Comparison of ENCODE assay signal across 8 mouse cellular contexts in genomic region chr7:45090251-45090977, GRCm38 (mm10). TPM values are rescaled to one million over a fixed set of nuclear protein-coding genes. Genes with fewer than 3 reads are reported as not detected.
DNase-seq lines count a peak whose midpoint lies in the region; ATAC-seq and TF ChIP-seq lines count a peak whose summit lies in the region.

No protein-coding gene starts in this region.

- H3K79me2 ChIP-seq in CH12.LX (replicated peaks; ENCODE audit: control insufficient read depth, extremely low read depth, insufficient read depth, poor library complexity, severe bottlenecking): no peaks in the 10 kb centered on the region

- 80% methylated on average over 13 of the region's 13 CpGs for WGBS in hindbrain, embryonic 13.5 days
- WGBS in hindbrain, embryonic 16.5 days: 84% methylated on average over 13 of the region's 13 CpGs
- 80% methylated on average over 13 of the region's 13 CpGs for WGBS in embryonic facial prominence, embryonic 11.5 days
- WGBS in liver, embryonic 13.5 days (ENCODE audit: insufficient replicate concordance): 54% methylated on average over 13 of the region's 13 CpGs

- no peak overlapping the region; the same call in 1 of the 2 replicates for H3K4me3 ChIP-seq in hindbrain, embryonic 13.5 days
- no peak overlapping the region for H3K4me3 ChIP-seq in hindbrain, embryonic 16.5 days (ENCODE audit: low read length)
- no peak overlapping the region for H3K4me3 ChIP-seq in CH12.LX (replicated peaks in 1 of 3; ENCODE audit: low read depth in 2 of 3, low read length in 2 of 3, poor library complexity in 1 of 3)
- peak overlapping the region; percentile 56; the same call in 1 of the 2 replicates for H3K4me3 ChIP-seq in embryonic facial prominence, embryonic 11.5 days (ENCODE audit: low read depth, low read length)
- H3K4me3 ChIP-seq in liver, embryonic 13.5 days (replicated peaks): peak overlapping the region; percentile 58

- peaks cover 17% of the 10 kb centered on the region for H3K36me3 ChIP-seq in hindbrain, embryonic 13.5 days
- H3K36me3 ChIP-seq in hindbrain, embryonic 16.5 days (ENCODE audit: control insufficient read depth, insufficient read depth, low read length): no peaks in the 10 kb centered on the region
- H3K36me3 ChIP-seq in CH12.LX (replicated peaks in 1 of 2; ENCODE audit: control insufficient read depth in 1 of 2, insufficient read depth in 1 of 2, low read length in 1 of 2): no peaks in the 10 kb centered on the region
- H3K36me3 ChIP-seq in embryonic facial prominence, embryonic 11.5 days (replicated peaks; ENCODE audit: control insufficient read depth, insufficient read depth, low read depth, low read length): peaks cover 12% of the 10 kb centered on the region
- H3K36me3 ChIP-seq in liver, embryonic 13.5 days: 0 out of 2 replicates have a peak, but pooled peaks cover 12% of the 10 kb centered on the region

- dilution Hi-C loops in CH12.LX (cut with MboI; ENCODE audit: extremely low pct_ligation_motif_present, extremely low pct_unique_long_range_greater_than_20kb, low sequenced_read_pairs): no loop called here

- peaks cover 19% of the 10 kb centered on the region; the same call in 1 of the 2 replicates for H3K4me1 ChIP-seq in hindbrain, embryonic 13.5 days (replicated peaks)
- H3K4me1 ChIP-seq in hindbrain, embryonic 16.5 days (ENCODE audit: control insufficient read depth, insufficient read depth, low read depth, low read length): peaks cover 5% of the 10 kb centered on the region
- H3K4me1 ChIP-seq in CH12.LX (ENCODE audit: control insufficient read depth in 1 of 2, insufficient read depth in 2 of 2): peaks cover 3 to 16% of the 10 kb centered on the region in 2 experiments
- H3K4me1 ChIP-seq in embryonic facial prominence, embryonic 11.5 days (ENCODE audit: control insufficient read depth, insufficient read depth, low read length): no peaks in the 10 kb centered on the region
- H3K4me1 ChIP-seq in liver, embryonic 13.5 days (replicated peaks): peaks cover 54% of the 10 kb centered on the region

- TF ChIP-seq RAD21 in CH12.LX (IDR thresholded peaks at IDR 0.05; ENCODE audit: low read depth, low read length): no peak

- H3K9ac ChIP-seq in hindbrain, embryonic 13.5 days: no peak overlapping the region
- H3K9ac ChIP-seq in hindbrain, embryonic 16.5 days (ENCODE audit: low read depth, low read length): no peak overlapping the region
- no peak overlapping the region for H3K9ac ChIP-seq in CH12.LX (ENCODE audit: insufficient read depth, low read depth)
- H3K9ac ChIP-seq in embryonic facial prominence, embryonic 11.5 days (replicated peaks; ENCODE audit: low read length): no peak overlapping the region
- H3K9ac ChIP-seq in liver, embryonic 13.5 days: peak overlapping the region; percentile 59

- peak; percentile 41 for DNase-seq in CH12.LX (ENCODE audit: extremely low read depth)
- DNase-seq in embryonic facial prominence, embryonic 11.5 days (ENCODE audit: low spot score): no peak
- peak; percentile 60 for DNase-seq in liver, embryonic 13.5 days
- DNase-seq in Muller cell, postnatal 12 days (ENCODE audit: inconsistent ontology term): no peak
- DNase-seq in cerebellum, adult 11-12 months: no peak
- no peak for DNase-seq in cerebellum, postnatal 25 days

- ATAC-seq in hindbrain, embryonic 13.5 days (ENCODE audit: low FRiP score): no peak
- no peak for ATAC-seq in hindbrain, embryonic 16.5 days
- no peak for ATAC-seq in embryonic facial prominence, embryonic 11.5 days (replicated peaks; ENCODE audit: insufficient number of reproducible peaks, low FRiP score, low TSS enrichment, low read depth)
- ATAC-seq in liver, embryonic 13.5 days (ENCODE audit: low read depth): peak; percentile 27; the same call in 1 of the 2 replicates

- no peak for TF ChIP-seq POLR2A in CH12.LX (IDR thresholded peaks at IDR 0.05; ENCODE audit: low read depth, low read length)

- peak overlapping the region; percentile 56; the same call in 1 of the 2 replicates for H3K4me2 ChIP-seq in hindbrain, embryonic 13.5 days
- no peak overlapping the region for H3K4me2 ChIP-seq in hindbrain, embryonic 16.5 days (ENCODE audit: low read length)
- H3K4me2 ChIP-seq in CH12.LX (ENCODE audit: insufficient read depth, low read depth, poor library complexity, severe bottlenecking): no peak overlapping the region
- H3K4me2 ChIP-seq in embryonic facial prominence, embryonic 11.5 days (ENCODE audit: low read depth, low read length): peak overlapping the region; percentile 58
- peak overlapping the region; percentile 77 for H3K4me2 ChIP-seq in liver, embryonic 13.5 days

- H3K27me3 ChIP-seq in hindbrain, embryonic 13.5 days: peaks cover 4% of the 10 kb centered on the region; the same call in 1 of the 2 replicates
- H3K27me3 ChIP-seq in hindbrain, embryonic 16.5 days (replicated peaks; ENCODE audit: control insufficient read depth, insufficient read depth, low read length): no peaks in the 10 kb centered on the region
- no peaks in the 10 kb centered on the region for H3K27me3 ChIP-seq in CH12.LX (replicated peaks)
- no peaks in the 10 kb centered on the region for H3K27me3 ChIP-seq in embryonic facial prominence, embryonic 11.5 days (ENCODE audit: control insufficient read depth, insufficient read depth, low read length)
- no peaks in the 10 kb centered on the region for H3K27me3 ChIP-seq in liver, embryonic 13.5 days

- H3K9me3 ChIP-seq in hindbrain, embryonic 13.5 days: no peaks in the 10 kb centered on the region
- H3K9me3 ChIP-seq in hindbrain, embryonic 16.5 days (ENCODE audit: control insufficient read depth, low read length): no peaks in the 10 kb centered on the region
- H3K9me3 ChIP-seq in CH12.LX (replicated peaks; ENCODE audit: low read length): peaks cover 4% of the 10 kb centered on the region
- no peaks in the 10 kb centered on the region for H3K9me3 ChIP-seq in embryonic facial prominence, embryonic 11.5 days (replicated peaks; ENCODE audit: control insufficient read depth, low read length)
- no peaks in the 10 kb centered on the region for H3K9me3 ChIP-seq in liver, embryonic 13.5 days (replicated peaks)

- no peak overlapping the region for H3K27ac ChIP-seq in hindbrain, embryonic 13.5 days
- no peak overlapping the region for H3K27ac ChIP-seq in hindbrain, embryonic 16.5 days (ENCODE audit: low read depth, low read length)
- no peak overlapping the region for H3K27ac ChIP-seq in CH12.LX (ENCODE audit: insufficient read depth, low read depth)
- no peak overlapping the region for H3K27ac ChIP-seq in embryonic facial prominence, embryonic 11.5 days (replicated peaks; ENCODE audit: low read depth, low read length)
- H3K27ac ChIP-seq in liver, embryonic 13.5 days: peak overlapping the region; percentile 60; the same call in 1 of the 2 replicates

- no peak for TF ChIP-seq CTCF in CH12.LX (conservative IDR thresholded peaks at IDR 0.05 in 1 of 2, IDR thresholded peaks at IDR 0.05 in 1 of 2; ENCODE audit: low read depth in 2 of 2, low read length in 2 of 2)

- no peak for TF ChIP-seq EP300 in CH12.LX (IDR thresholded peaks at IDR 0.05; ENCODE audit: low read length)

- in situ Hi-C loops in CH12.LX (cut with MboI; ENCODE audit: low pct_ligation_motif_present, low pct_unique_long_range_greater_than_20kb, low sequenced_read_pairs): no loop called here

RNA-seq across cellular contexts. Expression of gene Rcn3, which starts 1.6 kb away (rescaled TPM):
- 93.8 and 103 TPM in 2 replicates for polyA plus RNA-seq in hindbrain, embryonic 13.5 days (2015; fragmentation: Nextera tagmentation; extraction: Ambion mirVana)
- 63.3 and 77.3 TPM in 2 replicates for polyA plus RNA-seq in hindbrain, embryonic 16.5 days (2015; fragmentation: Nextera tagmentation; extraction: Ambion mirVana)
- total RNA-seq in CH12.LX (2012; rRNA removed) (0.38 and 0.42 TPM in 2 replicates), CH12.LX (2014; rRNA removed) (not detected in 2 replicates)
- not detected in 2 replicates for polyA plus RNA-seq in CH12.LX (2012; ENCODE audit: insufficient read length, low read depth)
- polyA plus RNA-seq in embryonic facial prominence, embryonic 11.5 days (2014; fragmentation: Nextera tagmentation; extraction: Ambion mirVana): 221 and 234 TPM in 2 replicates
- polyA plus RNA-seq in liver, embryonic 13.5 days (2015; fragmentation: Nextera tagmentation; extraction: Ambion mirVana): 35.6 and 38.7 TPM in 2 replicates

RNA-seq across cellular contexts. Expression of gene Fcgrt, which starts 13.2 kb away (rescaled TPM):
- 26.9 and 28.3 TPM in 2 replicates for polyA plus RNA-seq in hindbrain, embryonic 13.5 days (2015; fragmentation: Nextera tagmentation; extraction: Ambion mirVana)
- 34.1 and 40.2 TPM in 2 replicates for polyA plus RNA-seq in hindbrain, embryonic 16.5 days (2015; fragmentation: Nextera tagmentation; extraction: Ambion mirVana)
- total RNA-seq in CH12.LX (2012; rRNA removed): 0.13 and 0.17 TPM in 2 replicates
- not detected in 2 replicates for total RNA-seq in CH12.LX (2014; rRNA removed)
- 0.15 and 0.16 TPM in 2 replicates for polyA plus RNA-seq in CH12.LX (2012; ENCODE audit: insufficient read length, low read depth)
- 12.6 TPM in 2 replicates for polyA plus RNA-seq in embryonic facial prominence, embryonic 11.5 days (2014; fragmentation: Nextera tagmentation; extraction: Ambion mirVana)
- polyA plus RNA-seq in liver, embryonic 13.5 days (2015; fragmentation: Nextera tagmentation; extraction: Ambion mirVana): 29.2 and 31.9 TPM in 2 replicates

RNA-seq across cellular contexts. Expression of gene Prrg2, which starts 27.9 kb away (rescaled TPM):
- polyA plus RNA-seq in hindbrain, embryonic 13.5 days (2015; fragmentation: Nextera tagmentation; extraction: Ambion mirVana): 14.8 and 17.1 TPM in 2 replicates
- 15.7 and 16.7 TPM in 2 replicates for polyA plus RNA-seq in hindbrain, embryonic 16.5 days (2015; fragmentation: Nextera tagmentation; extraction: Ambion mirVana)
- total RNA-seq in CH12.LX (2012; rRNA removed): 7.1 and 7.6 TPM in 2 replicates
- total RNA-seq in CH12.LX (2014; rRNA removed): 6.1 and 6.7 TPM in 2 replicates
- 7.2 and 7.7 TPM in 2 replicates for polyA plus RNA-seq in CH12.LX (2012; ENCODE audit: insufficient read length, low read depth)
- 17.9 and 20.3 TPM in 2 replicates for polyA plus RNA-seq in embryonic facial prominence, embryonic 11.5 days (2014; fragmentation: Nextera tagmentation; extraction: Ambion mirVana)
- 7.1 and 7.8 TPM in 2 replicates for polyA plus RNA-seq in liver, embryonic 13.5 days (2015; fragmentation: Nextera tagmentation; extraction: Ambion mirVana)

RNA-seq across cellular contexts. Expression of gene Nosip, which starts 28.2 kb away (rescaled TPM):
- 58.0 and 58.5 TPM in 2 replicates for polyA plus RNA-seq in hindbrain, embryonic 13.5 days (2015; fragmentation: Nextera tagmentation; extraction: Ambion mirVana)
- polyA plus RNA-seq in hindbrain, embryonic 16.5 days (2015; fragmentation: Nextera tagmentation; extraction: Ambion mirVana): 68.8 and 69.0 TPM in 2 replicates
- 73.2 and 86.8 TPM in 2 replicates for total RNA-seq in CH12.LX (2012; rRNA removed)
- 79.3 and 81.4 TPM in 2 replicates for total RNA-seq in CH12.LX (2014; rRNA removed)
- 72.4 and 83.9 TPM in 2 replicates for polyA plus RNA-seq in CH12.LX (2012; ENCODE audit: insufficient read length, low read depth)
- polyA plus RNA-seq in embryonic facial prominence, embryonic 11.5 days (2014; fragmentation: Nextera tagmentation; extraction: Ambion mirVana): 59.2 and 63.8 TPM in 2 replicates
- 31.5 and 32.0 TPM in 2 replicates for polyA plus RNA-seq in liver, embryonic 13.5 days (2015; fragmentation: Nextera tagmentation; extraction: Ambion mirVana)

RNA-seq across cellular contexts. Expression of gene Rps11, which starts 33.8 kb away (rescaled TPM):
- polyA plus RNA-seq in hindbrain, embryonic 13.5 days (2015; fragmentation: Nextera tagmentation; extraction: Ambion mirVana): 994 and 999 TPM in 2 replicates
- 698 and 709 TPM in 2 replicates for polyA plus RNA-seq in hindbrain, embryonic 16.5 days (2015; fragmentation: Nextera tagmentation; extraction: Ambion mirVana)
- total RNA-seq in CH12.LX (2012; rRNA removed): 1,839 and 2,104 TPM in 2 replicates
- 898 and 923 TPM in 2 replicates for total RNA-seq in CH12.LX (2014; rRNA removed)
- 1,465 and 1,699 TPM in 2 replicates for polyA plus RNA-seq in CH12.LX (2012; ENCODE audit: insufficient read length, low read depth)
- 1,561 and 1,602 TPM in 2 replicates for polyA plus RNA-seq in embryonic facial prominence, embryonic 11.5 days (2014; fragmentation: Nextera tagmentation; extraction: Ambion mirVana)
- polyA plus RNA-seq in liver, embryonic 13.5 days (2015; fragmentation: Nextera tagmentation; extraction: Ambion mirVana): 1,277 and 1,372 TPM in 2 replicates

Comparison
In these comparisons a context has a peak if more than half of its experiments do, and no peak if none do; other contexts are left out.
1. H3K4me2 ChIP-seq: peak in hindbrain, embryonic 13.5 days (single experiment), embryonic facial prominence, embryonic 11.5 days (single experiment) and liver, embryonic 13.5 days (single experiment); none in hindbrain, embryonic 16.5 days (single experiment) and CH12.LX (single experiment).
2. H3K4me3 ChIP-seq: peak in embryonic facial prominence, embryonic 11.5 days (single experiment) and liver, embryonic 13.5 days (single experiment); none in hindbrain, embryonic 13.5 days (single experiment), hindbrain, embryonic 16.5 days (single experiment) and CH12.LX (0 of 3).
3. DNase-seq: peak in CH12.LX (single experiment) and liver, embryonic 13.5 days (single experiment); none in embryonic facial prominence, embryonic 11.5 days (single experiment), Muller cell, postnatal 12 days (single experiment), cerebellum, adult 11-12 months (single experiment) and cerebellum, postnatal 25 days (0 of 2).
4. RNA of gene Rcn3, which starts 1.6 kb away (polyA plus RNA-seq): 221 to 234 TPM in embryonic facial prominence, embryonic 11.5 days, 93.8 to 103 TPM in hindbrain, embryonic 13.5 days, 63.3 to 77.3 TPM in hindbrain, embryonic 16.5 days and 35.6 to 38.7 TPM in liver, embryonic 13.5 days; not detected in CH12.LX; every median in the first group is over 10 times any median in the second.
5. RNA of gene Fcgrt, which starts 13.2 kb away (polyA plus RNA-seq): 34.1 to 40.2 TPM in hindbrain, embryonic 16.5 days, 29.2 to 31.9 TPM in liver, embryonic 13.5 days, 26.9 to 28.3 TPM in hindbrain, embryonic 13.5 days and 12.6 TPM in embryonic facial prominence, embryonic 11.5 days; 0.15 to 0.16 TPM in CH12.LX; every median in the first group is over 10 times any median in the second.